Mouse (Mus musculus): ENCODE results near the gene Pgm2l1. TPM values are rescaled to one million over a fixed set of nuclear protein-coding genes. Genes with fewer than 3 reads are reported as not detected.

Pgm2l1 gene
- polyA plus RNA-seq, 1 experiment from 2014 or later = 1.5 TPM

DNA sequence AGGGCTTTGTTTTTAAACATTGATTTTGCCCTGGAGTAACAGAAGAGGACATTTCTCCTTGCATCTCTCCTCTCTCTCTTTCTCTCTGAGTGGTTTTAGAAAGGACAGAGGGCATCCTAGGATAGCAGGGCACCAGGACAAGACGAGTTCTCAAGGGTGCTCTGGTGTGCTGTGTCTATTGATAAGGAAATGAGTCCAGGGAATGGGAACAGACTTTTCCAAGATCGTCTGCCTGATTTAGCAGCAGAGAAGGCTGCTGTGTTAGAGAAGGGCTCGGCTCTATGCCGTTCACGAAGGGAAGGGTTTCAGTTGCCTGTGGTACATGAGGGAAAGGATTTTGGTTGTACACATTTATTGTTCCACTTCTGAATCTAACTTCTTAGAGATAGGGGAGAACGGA is 82.5 kb downstream of the Pgm2l1 start:
- no peak for ATAC-seq (replicated peaks; ENCODE audit: extremely low read depth, insufficient read depth, low FRiP score)

DNA sequence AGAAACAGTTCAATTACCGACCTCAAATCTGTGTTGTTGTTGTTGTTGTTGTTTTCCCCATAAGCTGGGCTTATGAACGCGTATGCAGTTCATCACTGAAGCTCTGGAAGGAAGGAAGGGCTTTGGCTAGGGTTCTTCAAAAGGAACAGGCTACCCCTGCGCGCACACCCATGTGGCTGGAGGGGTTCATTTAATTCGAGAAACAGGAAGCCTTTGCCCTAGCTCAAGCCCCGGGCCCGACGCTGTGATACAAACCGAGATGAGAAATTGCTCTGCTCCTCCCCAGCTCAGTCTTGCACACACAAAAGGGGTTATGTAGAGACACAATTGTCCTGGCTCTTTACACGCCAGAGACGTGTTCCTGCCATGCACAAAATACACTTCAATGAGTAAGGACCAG is 83.1 kb downstream of the Pgm2l1 start:
- WGBS = 80% methylated on average over 12 of the region's 12 CpGs
- Histone ChIP-seq H3K27me3 (ENCODE audit: control insufficient read depth, insufficient read depth, low read length) (no peaks in the 10 kb centered on the region), H3K9ac (ENCODE audit: low read length) (no peak overlapping the region), H3K9me3 (replicated peaks; ENCODE audit: control insufficient read depth, low read length) (no peaks in the 10 kb centered on the region), H3K27ac (ENCODE audit: low read length) (no peak overlapping the region), H3K36me3 (ENCODE audit: control insufficient read depth, insufficient read depth) (no peaks in the 10 kb centered on the region), H3K4me2 (ENCODE audit: low read depth, low read length) (no peak overlapping the region), H3K4me1 (ENCODE audit: control insufficient read depth, insufficient read depth, low read length) (peaks cover 15% of the 10 kb centered on the region), H3K4me3 (ENCODE audit: low read length) (no peak overlapping the region)
- ATAC-seq (replicated peaks; ENCODE audit: extremely low read depth, insufficient read depth, low FRiP score) = no peak

More for the DNA sequence above, 82.5 kb downstream of the Pgm2l1 start:
- Histone ChIP-seq H3K27ac (ENCODE audit: low read length) (peak overlapping the region; percentile 52), H3K4me1 (ENCODE audit: control insufficient read depth, insufficient read depth, low read length) (peaks cover 15% of the 10 kb centered on the region), H3K27me3 (ENCODE audit: control insufficient read depth, insufficient read depth, low read length) (no peaks in the 10 kb centered on the region), H3K4me3 (ENCODE audit: low read length) (no peak overlapping the region), H3K9ac (ENCODE audit: low read length) (no peak overlapping the region), H3K36me3 (ENCODE audit: control insufficient read depth, insufficient read depth) (no peaks in the 10 kb centered on the region), H3K9me3 (replicated peaks; ENCODE audit: control insufficient read depth, low read length) (no peaks in the 10 kb centered on the region), H3K4me2 (ENCODE audit: low read depth, low read length) (no peak overlapping the region)
- 36% methylated on average over 6 of the region's 6 CpGs for WGBS

DNA sequence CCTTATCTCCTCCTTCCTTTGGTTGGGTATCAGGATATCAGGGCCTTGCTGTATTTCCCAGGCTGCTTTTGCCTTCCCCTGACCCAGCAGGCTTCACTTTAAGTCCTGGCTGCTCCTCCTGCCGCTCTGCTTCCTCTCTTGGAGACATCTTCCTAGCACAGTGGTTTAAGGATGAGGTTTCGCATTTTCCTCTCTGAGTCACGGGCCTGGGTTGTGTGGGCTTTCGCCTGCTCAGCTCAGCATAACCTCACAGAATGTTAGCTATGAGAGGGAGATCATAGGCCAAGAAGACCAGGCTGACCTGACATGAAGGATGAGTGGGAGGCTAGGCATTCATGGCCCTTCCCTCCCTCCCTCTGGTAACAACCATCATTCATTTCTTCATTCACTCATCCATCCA is 85.5 kb downstream of the Pgm2l1 start:
- Histone ChIP-seq H3K9me3 (replicated peaks; ENCODE audit: control insufficient read depth, low read length) (no peaks in the 10 kb centered on the region), H3K27me3 (ENCODE audit: control insufficient read depth, insufficient read depth, low read length) (no peaks in the 10 kb centered on the region), H3K9ac (ENCODE audit: low read length) (no peak overlapping the region), H3K36me3 (ENCODE audit: control insufficient read depth, insufficient read depth) (no peaks in the 10 kb centered on the region), H3K4me2 (ENCODE audit: low read depth, low read length) (no peak overlapping the region), H3K4me1 (ENCODE audit: control insufficient read depth, insufficient read depth, low read length) (peaks cover 15% of the 10 kb centered on the region), H3K27ac (ENCODE audit: low read length) (no peak overlapping the region), H3K4me3 (ENCODE audit: low read length) (no peak overlapping the region)
- 80% methylated on average over 4 of the region's 4 CpGs for WGBS
- no peak for ATAC-seq (replicated peaks; ENCODE audit: extremely low read depth, insufficient read depth, low FRiP score)

DNA sequence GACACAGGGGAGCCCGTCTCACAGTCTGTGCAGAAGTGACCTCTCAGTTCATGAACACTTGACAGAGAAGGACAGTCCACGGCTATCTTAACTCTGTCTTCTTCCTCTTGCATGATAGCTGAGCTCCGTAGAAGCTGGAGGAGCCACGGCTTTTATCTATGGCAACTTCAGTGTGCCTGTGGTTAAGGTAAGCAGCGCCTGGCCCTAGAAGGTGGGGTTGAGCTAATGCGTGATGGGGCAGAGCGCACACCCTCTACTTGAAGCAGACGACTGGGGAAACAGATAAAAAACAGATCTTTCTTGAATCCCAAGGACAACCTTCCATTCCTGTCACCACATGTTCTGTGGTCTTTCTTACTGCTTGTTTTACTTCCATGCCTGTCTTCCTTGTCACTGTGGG is 89.7 kb downstream of the Pgm2l1 start:
- WGBS = 63% methylated on average over 8 of the region's 8 CpGs
- H3K27me3 ChIP-seq (ENCODE audit: control insufficient read depth, insufficient read depth, low read length) = no peaks in the 10 kb centered on the region
- H3K4me1 ChIP-seq (ENCODE audit: control insufficient read depth, insufficient read depth, low read length) = no peaks in the 10 kb centered on the region
- no peak overlapping the region for H3K9ac ChIP-seq (ENCODE audit: low read length)
- H3K4me3 ChIP-seq (ENCODE audit: low read length) = no peak overlapping the region
- no peak overlapping the region for H3K27ac ChIP-seq (ENCODE audit: low read length)
- H3K9me3 ChIP-seq (replicated peaks; ENCODE audit: control insufficient read depth, low read length) = no peaks in the 10 kb centered on the region
- peaks cover 8% of the 10 kb centered on the region for H3K36me3 ChIP-seq (ENCODE audit: control insufficient read depth, insufficient read depth)
- no peak for ATAC-seq (replicated peaks; ENCODE audit: extremely low read depth, insufficient read depth, low FRiP score)
- no peak overlapping the region for H3K4me2 ChIP-seq (ENCODE audit: low read depth, low read length)

DNA sequence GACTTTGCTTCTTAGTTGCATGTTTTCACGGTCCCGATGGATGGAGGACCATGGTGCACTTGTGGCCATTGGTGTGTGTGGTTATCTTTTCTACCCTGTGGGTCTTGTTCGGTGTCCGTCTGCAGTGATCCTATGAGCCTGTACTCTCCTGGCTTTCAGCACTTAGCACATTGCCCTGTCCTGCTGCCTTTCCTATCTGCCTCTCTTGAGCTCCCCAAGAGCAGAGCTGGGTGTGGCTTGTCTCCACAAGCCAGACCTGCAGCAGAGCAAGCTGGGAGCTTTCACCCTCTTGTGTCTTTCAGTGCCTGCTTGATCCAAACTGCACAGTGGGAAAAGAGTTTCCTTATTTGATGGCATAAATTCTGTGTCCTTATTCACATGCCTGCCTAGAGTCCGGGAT is 90.3 kb downstream of the Pgm2l1 start:
- no peak overlapping the region for H3K9ac ChIP-seq (ENCODE audit: low read length)
- H3K4me2 ChIP-seq (ENCODE audit: low read depth, low read length) = no peak overlapping the region
- no peak overlapping the region for H3K4me3 ChIP-seq (ENCODE audit: low read length)
- H3K27me3 ChIP-seq (ENCODE audit: control insufficient read depth, insufficient read depth, low read length) = no peaks in the 10 kb centered on the region
- H3K9me3 ChIP-seq (replicated peaks; ENCODE audit: control insufficient read depth, low read length) = no peaks in the 10 kb centered on the region
- H3K4me1 ChIP-seq (ENCODE audit: control insufficient read depth, insufficient read depth, low read length) = no peaks in the 10 kb centered on the region
- 64% methylated on average over 5 of the region's 5 CpGs for WGBS
- ATAC-seq (replicated peaks; ENCODE audit: extremely low read depth, insufficient read depth, low FRiP score) = no peak
- H3K36me3 ChIP-seq (ENCODE audit: control insufficient read depth, insufficient read depth) = peaks cover 8% of the 10 kb centered on the region
- H3K27ac ChIP-seq (ENCODE audit: low read length) = no peak overlapping the region

DNA sequence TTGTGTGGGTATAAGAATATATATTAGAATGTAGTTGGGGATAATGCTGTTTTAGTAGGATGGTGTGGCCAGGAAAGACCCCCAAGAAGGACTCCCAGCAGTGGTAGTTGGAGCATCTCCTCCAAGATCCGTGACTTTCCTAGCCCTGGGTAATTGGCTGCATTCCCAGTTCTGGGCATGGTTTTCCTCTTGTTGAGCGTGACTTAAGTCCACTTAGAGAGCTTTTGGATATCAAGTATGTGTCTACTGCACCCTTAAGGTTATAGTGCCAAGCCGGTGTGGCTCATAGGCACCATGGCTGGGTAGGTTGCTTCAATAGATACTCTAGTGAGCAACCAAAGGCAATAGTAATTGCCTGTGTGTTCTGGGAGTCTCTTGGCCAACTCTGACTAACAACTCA is 96.5 kb downstream of the Pgm2l1 start:
- Histone ChIP-seq H3K4me2 (ENCODE audit: low read depth, low read length) (no peak overlapping the region), H3K27me3 (ENCODE audit: control insufficient read depth, insufficient read depth, low read length) (no peaks in the 10 kb centered on the region), H3K4me1 (ENCODE audit: control insufficient read depth, insufficient read depth, low read length) (no peaks in the 10 kb centered on the region), H3K36me3 (ENCODE audit: control insufficient read depth, insufficient read depth) (peaks cover 16% of the 10 kb centered on the region), H3K4me3 (ENCODE audit: low read length) (no peak overlapping the region), H3K9ac (ENCODE audit: low read length) (no peak overlapping the region), H3K27ac (ENCODE audit: low read length) (no peak overlapping the region), H3K9me3 (replicated peaks; ENCODE audit: control insufficient read depth, low read length) (no peaks in the 10 kb centered on the region)
- 37% methylated on average over 3 of the region's 3 CpGs for WGBS
- no peak for ATAC-seq (replicated peaks; ENCODE audit: extremely low read depth, insufficient read depth, low FRiP score)

DNA sequence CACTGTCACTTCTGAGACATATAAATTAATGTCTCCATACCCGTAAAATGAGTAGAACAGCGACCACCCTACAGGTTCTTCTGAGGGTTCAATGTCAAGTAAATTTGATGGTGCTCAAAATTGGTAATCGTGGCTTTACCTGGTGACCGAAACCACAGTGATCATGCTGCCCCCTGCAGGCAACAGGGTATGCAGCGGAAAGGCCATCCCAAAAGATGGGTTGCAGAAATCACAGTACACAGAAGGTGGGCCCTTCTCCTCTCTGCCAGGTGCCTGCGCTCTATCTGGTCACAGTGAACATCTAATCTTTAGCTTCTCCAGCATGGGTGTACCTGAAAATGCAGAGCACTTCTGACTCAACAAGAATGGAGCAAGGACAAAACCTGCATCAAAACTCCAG is 98.3 kb downstream of the Pgm2l1 start:
- WGBS = 66% methylated on average over 6 of the region's 6 CpGs
- Histone ChIP-seq H3K27ac (ENCODE audit: low read length) (no peak overlapping the region), H3K4me3 (ENCODE audit: low read length) (no peak overlapping the region), H3K9ac (ENCODE audit: low read length) (no peak overlapping the region), H3K4me1 (ENCODE audit: control insufficient read depth, insufficient read depth, low read length) (no peaks in the 10 kb centered on the region), H3K4me2 (ENCODE audit: low read depth, low read length) (no peak overlapping the region), H3K9me3 (replicated peaks; ENCODE audit: control insufficient read depth, low read length) (no peaks in the 10 kb centered on the region), H3K36me3 (ENCODE audit: control insufficient read depth, insufficient read depth) (peaks cover 16% of the 10 kb centered on the region), H3K27me3 (ENCODE audit: control insufficient read depth, insufficient read depth, low read length) (no peaks in the 10 kb centered on the region)
- ATAC-seq (replicated peaks; ENCODE audit: extremely low read depth, insufficient read depth, low FRiP score) = no peak

DNA sequence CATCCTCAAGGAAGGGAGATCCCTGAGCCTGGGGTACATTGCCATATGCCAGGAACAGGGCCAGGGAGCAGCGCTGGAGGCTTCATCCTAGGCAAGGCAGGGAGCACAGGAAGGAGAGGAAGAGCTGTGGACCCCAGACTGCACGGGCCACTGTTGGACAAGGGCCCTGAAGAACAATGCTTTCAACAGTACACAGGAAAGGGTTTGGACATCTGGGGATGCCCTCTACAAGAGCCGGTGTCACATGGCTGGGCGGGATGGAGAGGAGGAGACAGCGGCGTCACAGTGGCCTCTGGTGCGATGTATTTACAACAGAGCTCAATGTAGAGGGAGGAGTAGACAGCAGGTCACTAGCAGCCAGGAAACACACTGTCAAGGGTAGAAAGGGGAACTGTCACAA is 100.3 kb downstream of the Pgm2l1 start:
- Histone ChIP-seq H3K9me3 (replicated peaks; ENCODE audit: control insufficient read depth, low read length) (no peaks in the 10 kb centered on the region), H3K4me2 (ENCODE audit: low read depth, low read length) (no peak overlapping the region), H3K9ac (ENCODE audit: low read length) (no peak overlapping the region), H3K27ac (ENCODE audit: low read length) (no peak overlapping the region), H3K4me3 (ENCODE audit: low read length) (no peak overlapping the region), H3K4me1 (ENCODE audit: control insufficient read depth, insufficient read depth, low read length) (no peaks in the 10 kb centered on the region), H3K27me3 (ENCODE audit: control insufficient read depth, insufficient read depth, low read length) (no peaks in the 10 kb centered on the region), H3K36me3 (ENCODE audit: control insufficient read depth, insufficient read depth) (peaks cover 28% of the 10 kb centered on the region)
- peak; percentile 55 for ATAC-seq (replicated peaks; ENCODE audit: extremely low read depth, insufficient read depth, low FRiP score)
- WGBS = 82% methylated on average over 7 of the region's 7 CpGs
